Mouse (Mus musculus) heart, embryonic 16.5 days (tissue): Measurements from ENCODE around the gene Gm20425. TPM values are rescaled to one million over a fixed set of nuclear protein-coding genes. Genes with fewer than 3 reads are reported as not detected.

ENCODE experiments used
- polyA plus RNA-seq: library from polyadenylated mRNA; unstranded; fragments of >200 nt; fragmentation: Nextera tagmentation; extraction: Ambion mirVana; gene quantifications from 2 replicates; pipeline ENCODE4 v1.2.1, GENCODE M21; 2015

Gene Gm20425
- polyA plus RNA-seq, 1 experiment from 2014 or later: 4.4 TPM

Other genes starting within 250 kb of the Gm20425 start
- 7.9 and 8.2 TPM in 2 replicates for gene Slco2a1, start 241.6 kb downstream of the Gm20425 start, polyA plus RNA-seq
- gene Rab6b, start 118.5 kb downstream of the Gm20425 start, polyA plus RNA-seq: 2.1 and 2.8 TPM in 2 replicates
- 42.6 and 46.7 TPM in 2 replicates for gene Srprb, start 28.2 kb downstream of the Gm20425 start, polyA plus RNA-seq
- 52.4 and 64.3 TPM in 2 replicates for gene Trf, start 137 bp upstream of the Gm20425 start, polyA plus RNA-seq
- gene 1300017J02Rik, start 74.8 kb upstream of the Gm20425 start, polyA plus RNA-seq: 1.0 and 1.7 TPM in 2 replicates
- gene Topbp1, start 74.9 kb upstream of the Gm20425 start, polyA plus RNA-seq: 36.9 and 37.2 TPM in 2 replicates
- gene Cdv3, start 135.5 kb upstream of the Gm20425 start, polyA plus RNA-seq: 77.5 and 89.1 TPM in 2 replicates